Mouse (Mus musculus) lung, postnatal 0 days (tissue): Measurements from ENCODE around the gene Anp32b.

Experiments used
- CTCF ChIP-seq: IDR thresholded peaks from 2 replicates; pipeline ENCODE4 v1.5.1; 2016; ENCODE audit warnings: antibody characterized with exemption, mild to moderate bottlenecking
- EP300 ChIP-seq: IDR thresholded peaks from 2 replicates; pipeline ENCODE4 v1.6.1; 2016; ENCODE audit warnings: antibody characterized with exemption, mild to moderate bottlenecking, control low read depth

GRCm38 (mm10) chr4:46452855-46453719 is 2.4 kb downstream of the Anp32b start:
- TF ChIP-seq EP300 = no peak
- TF ChIP-seq CTCF = no peak
